Mouse (Mus musculus) spleen, postnatal 14 days (tissue): ENCODE results near the gene Olfr1093.

Experiments used
- DNase-seq, 2 experiments: peaks; one replicate each; pipeline ENCODE4 v3.0.0; 2021 to 2022; ENCODE audit warnings: low spot score in 2 of 2

Olfr1093 gene

DNA sequence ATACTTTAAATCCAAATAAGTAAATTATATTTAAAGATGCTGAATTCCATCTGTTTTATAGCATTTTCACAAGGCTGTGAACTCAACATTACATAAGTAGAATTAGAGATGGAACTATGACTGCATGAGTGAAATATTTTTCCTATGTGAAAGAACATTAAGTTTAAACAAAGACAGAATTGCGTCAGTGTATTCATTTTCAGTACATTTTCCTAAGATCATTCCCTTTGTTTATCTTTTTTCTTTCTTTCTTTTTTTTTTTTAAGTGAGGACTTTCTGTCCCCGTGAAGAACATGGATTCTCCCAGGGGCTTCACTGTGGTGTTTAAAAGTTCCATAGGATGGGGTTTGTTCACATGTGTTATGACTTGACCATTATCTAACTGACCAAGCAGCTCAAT, at the start of gene Olfr1093:
Gene Olfr1093 (plus strand): TSS at position 301 of the 400 bp plus-strand sequence.
- DNase-seq, result no peak

DNA sequence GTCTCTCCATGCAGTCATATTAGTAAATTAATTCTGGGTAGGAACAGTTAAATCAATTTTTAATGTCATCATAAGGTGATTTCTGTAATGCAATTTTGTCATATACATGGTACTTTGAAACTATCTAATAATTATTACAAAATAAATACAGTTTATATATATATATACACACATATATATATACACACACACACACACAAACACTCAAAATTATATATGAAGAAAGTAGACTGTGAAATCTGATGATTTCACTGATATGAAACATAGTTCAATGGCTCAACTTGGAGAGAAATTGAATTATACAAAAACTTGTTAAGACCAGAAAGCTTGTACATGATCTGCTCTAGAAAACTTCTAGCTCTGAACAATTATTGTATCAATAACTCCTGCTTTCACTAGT, 48.7 kb upstream of the Olfr1093 start, which contains the start of gene Olfr1089:
Gene Olfr1089 (minus strand): TSS at position 101 of the 400 bp plus-strand sequence.
- no peak for DNase-seq

DNA sequence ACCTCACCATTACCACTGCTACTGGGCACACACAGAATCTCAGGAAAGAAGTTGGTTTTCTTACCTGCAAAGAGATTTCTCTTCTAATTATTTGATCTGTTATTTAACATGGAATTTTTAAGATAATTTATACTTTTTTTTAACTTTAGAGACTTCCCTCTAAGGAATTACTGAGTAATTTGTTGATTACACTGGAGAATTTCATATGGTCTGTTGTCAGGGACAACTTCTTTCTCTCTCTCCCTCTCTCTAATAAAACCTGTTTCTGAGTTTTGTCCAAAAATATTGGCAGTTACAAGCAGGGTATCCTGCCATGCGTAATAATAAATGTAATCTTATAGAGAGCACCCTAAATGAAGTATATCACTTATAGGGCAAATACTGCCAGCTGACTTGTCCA, 23.4 kb upstream of the Olfr1093 start, which contains the start of gene Olfr1090:
Gene Olfr1090 (minus strand): TSS at position 101 of the 400 bp plus-strand sequence.
- no peak for DNase-seq

DNA sequence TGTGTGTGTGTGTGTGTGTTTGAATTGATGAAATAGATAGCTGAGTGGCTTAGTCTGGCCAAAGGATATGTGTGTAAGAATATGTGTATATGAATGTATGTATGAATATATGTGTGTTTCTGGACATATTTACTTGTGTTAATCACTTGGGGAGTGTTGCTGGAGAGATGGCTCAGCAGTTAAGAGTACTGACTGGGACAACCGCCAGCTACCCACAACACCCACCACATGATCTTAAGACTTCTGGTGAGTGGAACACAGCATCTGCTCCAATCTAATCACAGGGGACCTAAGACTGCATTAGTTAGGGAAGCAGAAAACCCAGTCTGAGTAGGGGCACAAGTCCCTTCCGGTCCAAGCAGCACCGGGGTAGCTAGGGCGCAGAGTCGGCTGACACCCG, 21.2 kb upstream of the Olfr1093 start:
- DNase-seq, result no peak

DNA sequence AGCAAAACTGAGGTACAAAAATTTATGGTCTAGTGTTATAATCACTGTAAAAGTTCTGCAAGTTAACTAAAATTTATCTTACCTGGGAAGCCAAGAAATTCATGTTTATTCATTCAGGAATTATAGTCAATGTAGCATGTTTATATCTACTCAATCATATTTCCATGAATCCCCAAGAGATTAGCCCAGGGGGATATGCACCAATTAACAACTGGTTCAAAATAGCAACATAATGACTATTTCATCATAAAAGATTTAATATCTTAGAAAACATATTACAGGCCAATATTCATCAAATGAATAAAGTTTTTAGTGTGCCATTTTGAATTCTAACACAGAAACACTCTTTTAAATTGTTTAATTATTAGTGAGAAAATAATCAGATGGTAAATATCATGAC, 27.6 kb downstream of the Olfr1093 start, which contains the start of gene Olfr141:
Gene Olfr141 (minus strand): TSS at position 101 of the 400 bp plus-strand sequence.
- no peak for DNase-seq

DNA sequence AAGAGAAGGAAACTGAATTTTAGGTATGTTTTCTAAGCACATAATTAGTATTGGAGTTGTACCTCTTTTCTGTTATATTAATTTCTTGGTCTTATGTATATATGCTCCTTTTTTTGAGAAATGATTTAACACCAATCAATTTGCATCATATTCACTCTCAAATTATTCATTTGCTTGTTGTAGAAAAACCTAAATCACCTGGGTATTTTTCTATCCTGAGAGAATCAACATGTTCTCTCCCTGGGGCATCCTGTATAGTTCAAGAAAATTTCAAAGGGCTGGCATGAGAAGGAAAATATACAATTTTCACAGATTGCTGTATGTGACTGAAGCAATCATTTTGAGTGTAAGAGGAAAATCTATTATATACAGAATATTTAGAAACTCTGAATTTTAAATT, 42.1 kb downstream of the Olfr1093 start, which contains the start of gene Olfr1094:
Gene Olfr1094 (plus strand): TSS at position 301 of the 400 bp plus-strand sequence.
- DNase-seq, result no peak
